Mouse (Mus musculus): ENCODE data around the gene Insr. TPM values are rescaled to one million over a fixed set of nuclear protein-coding genes. Genes with fewer than 3 reads are reported as not detected.

The Insr gene
- total and polyA plus RNA-seq, 3 experiments: 5.3 to 7.6 TPM; not detected in 1

DNA sequence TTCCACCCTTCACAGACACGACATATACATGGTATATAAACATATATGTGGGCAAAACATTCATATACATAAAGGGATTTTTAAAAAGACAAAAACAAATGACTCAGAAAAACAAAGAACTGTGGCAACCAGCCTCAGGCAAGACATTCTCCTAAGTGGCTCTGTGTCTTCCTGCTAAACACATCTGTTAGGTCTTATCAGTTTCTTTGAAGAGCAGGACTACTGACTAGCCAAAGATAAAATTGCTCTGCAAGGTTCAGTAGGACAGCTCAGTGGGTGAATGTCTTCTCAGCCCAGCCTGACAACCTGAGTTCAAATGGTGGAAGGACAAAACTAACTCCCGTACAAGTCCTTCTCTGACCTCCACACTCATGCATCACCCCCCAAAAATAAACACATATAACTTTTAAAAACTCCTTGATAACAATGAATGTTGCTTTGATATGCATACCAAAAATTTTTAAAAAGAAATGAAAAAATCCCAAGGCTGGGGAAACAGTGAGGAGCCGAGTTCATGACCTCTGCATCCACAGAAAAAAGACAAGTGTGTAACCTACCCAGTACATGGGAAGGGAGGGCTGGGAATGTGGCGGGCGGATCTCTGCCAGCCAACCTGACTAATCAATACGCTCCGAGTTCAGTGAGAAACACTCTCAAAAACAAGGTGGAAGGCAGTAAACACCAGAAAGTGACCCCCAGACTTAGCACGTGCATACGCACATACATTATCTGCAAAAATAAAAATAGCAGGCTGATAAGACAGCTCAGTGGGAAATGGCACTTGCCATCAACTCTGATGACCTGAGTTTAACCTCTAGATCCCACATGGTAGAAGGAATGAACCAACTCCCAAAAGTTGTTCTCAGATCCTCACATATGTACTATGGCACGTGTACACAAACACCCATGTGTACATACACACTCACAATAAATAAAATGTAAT, 49.0 kb downstream of the Insr start (continued):
- no peak for TF ChIP-seq CTCF (IDR thresholded peaks at IDR 0.05 in 2 of 3, conservative IDR thresholded peaks at IDR 0.05 in 1 of 3; ENCODE audit: control insufficient read depth in 1 of 3, insufficient read depth in 1 of 3, low read depth in 2 of 3, low read length in 3 of 3, poor library complexity in 1 of 3, severe bottlenecking in 1 of 3)

DNA sequence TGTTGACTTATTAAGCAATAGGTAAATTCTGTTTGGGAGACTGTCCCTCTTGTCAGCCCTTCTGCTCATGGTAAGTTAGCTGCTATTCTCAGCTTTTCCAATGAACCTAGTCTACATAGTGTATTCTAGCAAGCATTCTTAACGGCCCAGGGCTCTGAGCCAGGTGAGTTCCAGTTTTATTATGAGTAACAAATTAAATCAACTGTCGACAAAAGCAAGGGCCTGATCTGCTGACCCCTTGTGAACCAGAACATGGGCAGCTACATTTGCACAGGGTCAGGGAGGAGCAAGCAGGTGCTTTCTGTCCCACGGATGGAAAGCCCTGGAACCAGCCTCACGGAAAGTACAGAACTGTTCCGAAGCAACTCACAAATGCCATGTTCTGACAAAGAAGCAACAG, 52.0 kb downstream of the Insr start:
- H3K9me3 ChIP-seq (replicated peaks; ENCODE audit: insufficient read depth, low read length): no peaks in the 10 kb centered on the region
- peaks cover 17% of the 10 kb centered on the region in 2 experiments for H3K4me1 ChIP-seq (ENCODE audit: control insufficient read depth in 1 of 2, insufficient read depth in 2 of 2, low read length in 2 of 2)
- TF ChIP-seq POLR2A (IDR thresholded peaks at IDR 0.05; ENCODE audit: control insufficient read depth in 1 of 2, insufficient read depth in 1 of 2, low read depth in 1 of 2, low read length in 2 of 2, poor library complexity in 1 of 2) (no peak), MAFK (IDR thresholded peaks at IDR 0.05; ENCODE audit: borderline replicate concordance, low read depth, low read length) (no peak), CTCF (IDR thresholded peaks at IDR 0.05 in 2 of 3, conservative IDR thresholded peaks at IDR 0.05 in 1 of 3; ENCODE audit: control insufficient read depth in 1 of 3, insufficient read depth in 1 of 3, low read depth in 2 of 3, low read length in 3 of 3, poor library complexity in 1 of 3, severe bottlenecking in 1 of 3) (no peak), TAL1 (IDR thresholded peaks at IDR 0.05; ENCODE audit: low read length) (no peak), RCOR1 (IDR thresholded peaks at IDR 0.05; ENCODE audit: low read depth, low read length) (no peak), MAZ (IDR thresholded peaks at IDR 0.05; ENCODE audit: low read depth, low read length) (no peak)
- no peak overlapping the region for H3K4me3 ChIP-seq (ENCODE audit: control insufficient read depth in 1 of 2, insufficient read depth in 1 of 2, low read depth in 2 of 2, low read length in 2 of 2)
- H3K79me2 ChIP-seq (ENCODE audit: control insufficient read depth, insufficient read depth, low read length, poor library complexity): no peaks in the 10 kb centered on the region
- H3K27me3 ChIP-seq (ENCODE audit: control insufficient read depth in 1 of 2, insufficient read depth in 2 of 2, low read length in 2 of 2): no peaks in the 10 kb centered on the region
- H3K27ac ChIP-seq (ENCODE audit: control insufficient read depth, low read depth, low read length): no peak overlapping the region
- peaks cover 0 to 21% of the 10 kb centered on the region in 2 experiments; a peak in 2 of 4 replicates for H3K36me3 ChIP-seq (ENCODE audit: control insufficient read depth in 1 of 2, insufficient read depth in 2 of 2, low read length in 2 of 2)
- no peak overlapping the region for H3K9ac ChIP-seq (ENCODE audit: control insufficient read depth, low read depth, low read length, poor library complexity, severe bottlenecking)
- no peak for DNase-seq (ENCODE audit: low read depth, low spot score)

DNA sequence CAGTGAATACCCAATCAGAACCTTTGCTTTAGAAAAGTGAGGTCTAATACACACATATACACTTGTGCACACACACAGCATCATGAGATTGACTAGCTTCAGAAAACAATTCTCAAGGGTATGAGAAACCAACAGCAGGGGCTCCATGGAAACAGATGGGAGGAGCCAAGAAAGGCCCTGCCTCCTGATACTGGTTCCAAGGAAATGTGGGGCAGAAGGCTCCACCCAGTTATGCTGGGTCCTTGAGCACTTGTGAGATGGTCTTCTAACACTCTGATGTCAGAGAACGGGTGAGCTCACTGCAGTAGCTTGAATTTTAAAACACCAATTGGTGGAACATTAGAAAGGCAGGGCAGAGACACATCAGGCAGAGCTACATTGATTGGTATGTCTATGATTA, 53.7 kb downstream of the Insr start:
- H3K79me2 ChIP-seq (ENCODE audit: control insufficient read depth, insufficient read depth, low read length, poor library complexity): no peaks in the 10 kb centered on the region
- TF ChIP-seq ETS1 (IDR thresholded peaks at IDR 0.05; ENCODE audit: low read depth, low read length): no peak
- no peak for TF ChIP-seq USF2 (IDR thresholded peaks at IDR 0.05; ENCODE audit: borderline replicate concordance in 1 of 2, insufficient read depth in 1 of 2, low read depth in 1 of 2, low read length in 2 of 2)
- no peak for TF ChIP-seq RCOR1 (IDR thresholded peaks at IDR 0.05; ENCODE audit: low read depth, low read length)
- no peak for TF ChIP-seq USF1 (IDR thresholded peaks at IDR 0.05; ENCODE audit: low read depth, low read length)
- TF ChIP-seq POLR2AphosphoS2 (IDR thresholded peaks at IDR 0.05; ENCODE audit: low read length): no peak
- no peak for TF ChIP-seq MAZ (IDR thresholded peaks at IDR 0.05; ENCODE audit: low read depth, low read length)
- TF ChIP-seq ELF1 (IDR thresholded peaks at IDR 0.05; ENCODE audit: low read depth, low read length): no peak
- TF ChIP-seq ZMIZ1 (IDR thresholded peaks at IDR 0.05; ENCODE audit: low read depth, low read length): no peak
- H3K9me3 ChIP-seq (replicated peaks; ENCODE audit: insufficient read depth, low read length): no peaks in the 10 kb centered on the region
- no peak overlapping the region for H3K4me3 ChIP-seq (ENCODE audit: control insufficient read depth in 1 of 2, insufficient read depth in 1 of 2, low read depth in 2 of 2, low read length in 2 of 2)
- H3K9ac ChIP-seq (ENCODE audit: control insufficient read depth, low read depth, low read length, poor library complexity, severe bottlenecking): no peak overlapping the region
- H3K4me1 ChIP-seq (ENCODE audit: control insufficient read depth in 1 of 2, insufficient read depth in 2 of 2, low read length in 2 of 2): peaks cover 13 to 17% of the 10 kb centered on the region in 2 experiments
- no peak overlapping the region for H3K27ac ChIP-seq (ENCODE audit: control insufficient read depth, low read depth, low read length)
- DNase-seq (ENCODE audit: low read depth, low spot score): no peak
- H3K36me3 ChIP-seq (ENCODE audit: control insufficient read depth in 1 of 2, insufficient read depth in 2 of 2, low read length in 2 of 2): peaks cover 0 to 23% of the 10 kb centered on the region in 2 experiments; a peak in 2 of 4 replicates
- H3K27me3 ChIP-seq (ENCODE audit: control insufficient read depth in 1 of 2, insufficient read depth in 2 of 2, low read length in 2 of 2): no peaks in the 10 kb centered on the region
